Comparison of ENCODE assay signal across 19 mouse cellular contexts in genomic region chr4:133536652-133537051, GRCm38 (mm10). TPM values are rescaled to one million over a fixed set of nuclear protein-coding genes. Genes with fewer than 3 reads are reported as not detected.
DNase-seq lines count a peak whose midpoint lies in the region; ATAC-seq and TF ChIP-seq lines count a peak whose summit lies in the region.
"Had no signal": no experiment of that assay in that cellular context is flagged by ENCODE, and none has a peak within 500 bp of the region (broad histone marks: within the 10 kb centered on the region; RNA-seq: fewer than 3 reads in every experiment).

No protein-coding gene starts in this region.

- peaks cover 12% of the 10 kb centered on the region for H3K4me1 ChIP-seq in small intestine, adult 2 months (ENCODE audit: control insufficient read depth, insufficient read depth, insufficient read length, low read length)
- no peaks in the 10 kb centered on the region for H3K4me1 ChIP-seq in forebrain, embryonic 14.5 days (ENCODE audit: control insufficient read depth, insufficient read depth, low read length)
- H3K4me1 ChIP-seq: embryonic facial prominence, embryonic 13.5 days; forebrain, embryonic 13.5 days; heart, embryonic 10.5 days had no signal

- no peaks in the 10 kb centered on the region for H3K9me3 ChIP-seq in forebrain, embryonic 14.5 days (replicated peaks; ENCODE audit: control insufficient read depth, low read length)
- H3K9me3 ChIP-seq: embryonic facial prominence, embryonic 13.5 days; forebrain, embryonic 13.5 days; heart, embryonic 10.5 days had no signal

- no peak overlapping the region for H3K9ac ChIP-seq in forebrain, embryonic 14.5 days (ENCODE audit: low read length)
- H3K9ac ChIP-seq: embryonic facial prominence, embryonic 13.5 days; forebrain, embryonic 13.5 days; hindbrain, embryonic 14.5 days had no signal

- WGBS in small intestine, adult 2 months, result 38% methylated on average over 5 of the region's 5 CpGs
- WGBS in forebrain, embryonic 14.5 days, result 92% methylated on average over 5 of the region's 5 CpGs

- DNase-seq in adrenal gland, adult 2 months, result peak; percentile 88
- DNase-seq in adrenal gland, adult 8-10 months, result peak; percentile 80
- DNase-seq in adrenal gland, postnatal 36 days, result peak; percentile 78 to 82
- DNase-seq in forebrain, embryonic 14.5 days (ENCODE audit: low spot score), result no peak
- no peak for DNase-seq in heart, postnatal 14 days
- DNase-seq: cerebellum, adult 18-20 months; cerebellum, adult 9-11 months; cerebellum, postnatal 36 days; gastrocnemius, adult 2 months; gastrocnemius, postnatal 25 days; heart, adult 18-20 months; heart, postnatal 10 days; kidney, adult 11 months had no signal

- peak overlapping the region; percentile 74 for H3K27ac ChIP-seq in small intestine, adult 2 months (ENCODE audit: insufficient read depth, low read depth, low read length)
- no peak overlapping the region for H3K27ac ChIP-seq in forebrain, embryonic 14.5 days (ENCODE audit: low read depth, low read length)
- H3K27ac ChIP-seq: embryonic facial prominence, embryonic 13.5 days; forebrain, embryonic 13.5 days; gastrocnemius, adult 2 months; heart, embryonic 10.5 days; hindbrain, embryonic 14.5 days had no signal

- TF ChIP-seq CTCF in small intestine, adult 2 months (IDR thresholded peaks at IDR 0.05; ENCODE audit: extremely low read depth, insufficient read length, insufficient replicate concordance, low read depth, low read length), result no peak

- intact Hi-C loops in heart, postnatal 14 days (cut with DNase I), result no loop called here

- H3K36me3 ChIP-seq in small intestine, adult 2 months (ENCODE audit: control insufficient read depth, insufficient read depth, low read length), result peaks cover 53% of the 10 kb centered on the region
- peaks cover 93% of the 10 kb centered on the region for H3K36me3 ChIP-seq in forebrain, embryonic 14.5 days (ENCODE audit: control insufficient read depth, insufficient read depth, low read length)

- no peaks in the 10 kb centered on the region for H3K27me3 ChIP-seq in small intestine, adult 2 months (ENCODE audit: control insufficient read depth, insufficient read depth, low read length)
- H3K27me3 ChIP-seq in forebrain, embryonic 14.5 days (replicated peaks; ENCODE audit: control insufficient read depth, insufficient read depth, low read length), result no peaks in the 10 kb centered on the region
- H3K27me3 ChIP-seq: embryonic facial prominence, embryonic 13.5 days; forebrain, embryonic 13.5 days had no signal

- no peak for ATAC-seq in forebrain, embryonic 14.5 days
- ATAC-seq: forebrain, embryonic 13.5 days had no signal

- TF ChIP-seq POLR2A in small intestine, adult 2 months (IDR thresholded peaks at IDR 0.05; ENCODE audit: low read depth, low read length), result no peak

- no peak overlapping the region for H3K4me3 ChIP-seq in small intestine, adult 2 months (ENCODE audit: low read depth, low read length)
- no peak overlapping the region for H3K4me3 ChIP-seq in forebrain, embryonic 14.5 days (ENCODE audit: low read depth, low read length)
- H3K4me3 ChIP-seq: embryonic facial prominence, embryonic 13.5 days; forebrain, embryonic 13.5 days; gastrocnemius, adult 2 months; heart, embryonic 10.5 days had no signal

- H3K4me2 ChIP-seq in forebrain, embryonic 14.5 days (ENCODE audit: low read length), result no peak overlapping the region
- H3K4me2 ChIP-seq: embryonic facial prominence, embryonic 13.5 days; forebrain, embryonic 13.5 days; hindbrain, embryonic 14.5 days had no signal

RNA-seq across cellular contexts. Expression of gene Nudc, which starts 9.1 kb away (rescaled TPM):
- 100 to 1,000 TPM; 157 to 176 TPM for total RNA-seq in adrenal gland, adult 2 months (2021)
- polyA plus RNA-seq in adrenal gland, adult 2 months (2012; rRNA removed), result 49.9 and 57.3 TPM in 2 replicates
- 100 to 1,000 TPM; 135 to 175 (median 167) TPM for total RNA-seq in adrenal gland, adult 8-10 months (2022)
- total RNA-seq in adrenal gland, postnatal 36 days (2021), result 100 to 1,000 TPM; 152 to 166 TPM
- 9.3 and 16.1 TPM in 2 replicates for polyA plus RNA-seq in small intestine, adult 2 months (2012; rRNA removed)
- 139 and 181 TPM in 2 replicates for polyA plus RNA-seq in forebrain, embryonic 14.5 days (2014; fragmentation: Nextera tagmentation; extraction: Ambion mirVana)
- total RNA-seq in heart, postnatal 14 days (2021), result 10 to 100 TPM; 57.8 to 60.2 TPM

RNA-seq across cellular contexts. Expression of gene Nr0b2, which starts 16.5 kb away (rescaled TPM):
- 10 to 100 TPM; 39.9 to 65.5 TPM for total RNA-seq in adrenal gland, adult 2 months (2021)
- polyA plus RNA-seq in adrenal gland, adult 2 months (2012; rRNA removed), result 251 and 295 TPM in 2 replicates
- 10 to 100 TPM; 39.6 to 62.0 (median 48.8) TPM for total RNA-seq in adrenal gland, adult 8-10 months (2022)
- total RNA-seq in adrenal gland, postnatal 36 days (2021), result 10 to 100 TPM; 27.9 to 52.7 TPM
- 1.8 and 23.0 TPM in 2 replicates for polyA plus RNA-seq in small intestine, adult 2 months (2012; rRNA removed)
- not detected in 2 replicates for polyA plus RNA-seq in forebrain, embryonic 14.5 days (2014; fragmentation: Nextera tagmentation; extraction: Ambion mirVana)
- 10 to 100 TPM; 20.1 to 23.2 TPM for total RNA-seq in heart, postnatal 14 days (2021)
- total RNA-seq: gastrocnemius, adult 2 months; gastrocnemius, postnatal 25 days; hematopoietic stem cell, adult 5-6 weeks had no signal
- polyA plus RNA-seq: embryonic facial prominence, embryonic 13.5 days; forebrain, embryonic 13.5 days; hindbrain, embryonic 14.5 days had no signal

RNA-seq across cellular contexts. Expression of gene Kdf1, which starts 17.9 kb away (rescaled TPM):
- total RNA-seq in adrenal gland, adult 2 months (2021), result 1 to 10 TPM; 1.8 to 2.1 TPM
- 4.4 and 5.3 TPM in 2 replicates for polyA plus RNA-seq in adrenal gland, adult 2 months (2012; rRNA removed)
- total RNA-seq in adrenal gland, adult 8-10 months (2022), result 1 to 10 TPM in 3 of 4 experiments, under 1 TPM in 1; 0.90 to 5.9 (median 3.1) TPM
- 1 to 10 TPM in 1 of 2 experiments, under 1 TPM in 1; 0.76 to 4.6 TPM for total RNA-seq in adrenal gland, postnatal 36 days (2021)
- polyA plus RNA-seq in small intestine, adult 2 months (2012; rRNA removed), result 44.4 and 71.0 TPM in 2 replicates
- polyA plus RNA-seq in forebrain, embryonic 14.5 days (2014; fragmentation: Nextera tagmentation; extraction: Ambion mirVana), result 0.12 and 0.20 TPM in 2 replicates
- total RNA-seq in heart, postnatal 14 days (2021), result not detected
- total RNA-seq: gastrocnemius, adult 2 months; gastrocnemius, postnatal 25 days; heart, adult 18-20 months; heart, postnatal 10 days; hematopoietic stem cell, adult 5-6 weeks had no signal
- polyA plus RNA-seq: hindbrain, embryonic 14.5 days had no signal

RNA-seq across cellular contexts. Expression of gene Gpatch3, which starts 37.9 kb away (rescaled TPM):
- 1 to 10 TPM; 6.0 to 7.5 TPM for total RNA-seq in adrenal gland, adult 2 months (2021)
- 8.5 and 13.1 TPM in 2 replicates for polyA plus RNA-seq in adrenal gland, adult 2 months (2012; rRNA removed)
- total RNA-seq in adrenal gland, adult 8-10 months (2022), result 10 to 100 TPM in 2 of 4 experiments, 1 to 10 TPM in 2; 6.1 to 15.6 (median 9.6) TPM
- total RNA-seq in adrenal gland, postnatal 36 days (2021), result 1 to 10 TPM; 4.8 to 5.7 TPM
- polyA plus RNA-seq in small intestine, adult 2 months (2012; rRNA removed), result 4.1 and 7.3 TPM in 2 replicates
- 6.5 and 6.6 TPM in 2 replicates for polyA plus RNA-seq in forebrain, embryonic 14.5 days (2014; fragmentation: Nextera tagmentation; extraction: Ambion mirVana)
- 1 to 10 TPM; 4.2 to 4.9 TPM for total RNA-seq in heart, postnatal 14 days (2021)

RNA-seq across cellular contexts. Expression of gene Trnp1, which starts 38.3 kb away (rescaled TPM):
- 1 to 10 TPM; 4.4 to 7.5 TPM for total RNA-seq in adrenal gland, adult 2 months (2021)
- 7.4 and 11.4 TPM in 2 replicates for polyA plus RNA-seq in adrenal gland, adult 2 months (2012; rRNA removed)
- total RNA-seq in adrenal gland, adult 8-10 months (2022), result 10 to 100 TPM in 1 of 4 experiments, 1 to 10 TPM in 3; 3.1 to 10.6 (median 6.3) TPM
- 1 to 10 TPM; 3.4 to 4.6 TPM for total RNA-seq in adrenal gland, postnatal 36 days (2021)
- 6.1 and 6.2 TPM in 2 replicates for polyA plus RNA-seq in small intestine, adult 2 months (2012; rRNA removed)
- 5.8 and 6.2 TPM in 2 replicates for polyA plus RNA-seq in forebrain, embryonic 14.5 days (2014; fragmentation: Nextera tagmentation; extraction: Ambion mirVana)
- 1 to 10 TPM; 1.6 to 3.1 TPM for total RNA-seq in heart, postnatal 14 days (2021)
- total RNA-seq: hematopoietic stem cell, adult 5-6 weeks had no signal

Comparison
In these comparisons a context has a peak if more than half of its experiments do, and no peak if none do; other contexts are left out.
1. DNase-seq: peak in adrenal gland, adult 2 months (single experiment), adrenal gland, adult 8-10 months (single experiment) and adrenal gland, postnatal 36 days (2 of 2); none in forebrain, embryonic 14.5 days (single experiment) and heart, postnatal 14 days (0 of 2).